Mouse (Mus musculus) bone marrow macrophage, adult 2 months (primary cell): Measurements from ENCODE around the gene Tmem132c.

Source experiments
- CTCF ChIP-seq: IDR thresholded peaks from 2 replicates; pipeline ENCODE4 v1.5.1; 2012; ENCODE audit warnings: low read depth, mild to moderate bottlenecking, low read length, moderate library complexity
- POLR2A ChIP-seq: IDR thresholded peaks from 2 replicates; pipeline ENCODE4 v1.6.1; 2012; ENCODE audit warnings: mild to moderate bottlenecking, low read depth, low read length, borderline replicate concordance

DNA sequence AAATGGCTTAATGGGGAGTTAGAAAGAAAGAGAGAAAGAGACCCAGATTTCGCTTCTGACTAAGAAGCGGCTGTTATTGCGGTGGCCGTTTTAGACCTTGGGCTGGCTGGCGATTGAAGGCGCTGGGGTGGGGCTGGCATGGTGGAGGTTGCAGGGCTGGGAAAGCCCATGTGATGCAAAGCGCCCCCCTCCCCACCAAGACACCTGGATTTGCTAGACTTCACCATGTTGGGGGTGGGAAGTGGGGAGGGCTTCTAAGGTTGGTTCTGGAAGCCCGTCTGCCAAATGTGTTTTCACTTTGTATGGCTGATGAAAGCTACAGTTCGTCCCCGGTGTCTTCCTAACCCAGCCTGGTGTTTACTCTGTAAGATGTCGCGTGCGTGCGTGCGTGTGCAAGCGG lies 1.6 kb downstream of the Tmem132c start:
- no peak for TF ChIP-seq CTCF
- TF ChIP-seq POLR2A, result no peak
